Mouse (Mus musculus): ENCODE data around the gene Eps8l1. TPM values are rescaled to one million over a fixed set of nuclear protein-coding genes. Genes with fewer than 3 reads are reported as not detected.

Eps8l1 gene
- polyA plus RNA-seq, 1 experiment from 2014 or later = 4.0 TPM

DNA sequence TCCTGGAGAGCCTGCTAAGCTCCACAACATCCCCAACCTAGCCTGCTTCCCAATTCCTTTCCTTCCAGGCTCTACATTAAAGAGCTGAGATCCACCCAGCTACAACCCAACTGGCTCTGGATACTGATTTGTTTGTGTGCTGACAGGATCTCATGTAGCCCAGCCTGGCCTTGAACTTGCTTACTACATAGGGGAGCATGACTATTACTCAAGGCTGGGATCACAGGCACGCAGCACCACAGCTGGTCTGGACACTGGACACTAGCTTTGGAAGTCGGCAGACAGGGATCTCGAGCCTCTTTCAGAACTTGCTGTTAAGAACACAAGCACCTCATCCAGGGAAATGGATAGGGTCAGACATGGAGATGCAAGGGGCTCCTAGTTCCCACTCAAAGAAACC is 36.0 kb downstream of the Eps8l1 start:
- Histone ChIP-seq H3K4me3 (ENCODE audit: low read length) (no peak overlapping the region), H3K27ac (ENCODE audit: low read length) (no peak overlapping the region), H3K27me3 (replicated peaks; ENCODE audit: control insufficient read depth, insufficient read depth, low read length) (no peaks in the 10 kb centered on the region), H3K9me3 (ENCODE audit: control insufficient read depth, low read length) (no peaks in the 10 kb centered on the region), H3K36me3 (ENCODE audit: control insufficient read depth, insufficient read depth, low read length) (no peaks in the 10 kb centered on the region), H3K9ac (ENCODE audit: low read depth, low read length) (no peak overlapping the region), H3K4me1 (ENCODE audit: control insufficient read depth, insufficient read depth, low read length) (peaks cover 42% of the 10 kb centered on the region), H3K4me2 (ENCODE audit: low read depth, low read length) (no peak overlapping the region)
- no peak for ATAC-seq
- WGBS = 94% methylated on average over 3 of the region's 3 CpGs

- no peaks in the 10 kb centered on the region for H3K27me3 ChIP-seq (replicated peaks; ENCODE audit: control insufficient read depth, insufficient read depth, low read length)
- H3K4me1 ChIP-seq (ENCODE audit: control insufficient read depth, insufficient read depth, low read length) = peaks cover 44% of the 10 kb centered on the region
- no peak for ATAC-seq
- peak overlapping the region; percentile 32 for H3K4me2 ChIP-seq (ENCODE audit: low read depth, low read length)
- H3K9me3 ChIP-seq (ENCODE audit: control insufficient read depth, low read length) = no peaks in the 10 kb centered on the region
- H3K27ac ChIP-seq (ENCODE audit: low read length) = 0 out of 2 replicates have a peak overlapping the region, but pooled peaks have one; percentile 43
- WGBS = 96% methylated on average over 9 of the region's 9 CpGs
- no peak overlapping the region for H3K4me3 ChIP-seq (ENCODE audit: low read length)
- H3K36me3 ChIP-seq (ENCODE audit: control insufficient read depth, insufficient read depth, low read length) = no peaks in the 10 kb centered on the region
- H3K9ac ChIP-seq (ENCODE audit: low read depth, low read length) = no peak overlapping the region
Measured at GRCm38 (mm10) chr7:4497271-4497903, 36.9 kb downstream of the Eps8l1 start.

- WGBS = 22% methylated on average over 9 of the region's 9 CpGs
- peak; percentile 11 for ATAC-seq
- Histone ChIP-seq H3K36me3 (ENCODE audit: control insufficient read depth, insufficient read depth, low read length) (no peaks in the 10 kb centered on the region), H3K27ac (ENCODE audit: low read length) (peak overlapping the region; percentile 43), H3K9ac (ENCODE audit: low read depth, low read length) (peak overlapping the region; percentile 52), H3K4me3 (ENCODE audit: low read length) (peak overlapping the region; percentile 13; the same call in 1 of the 2 replicates), H3K4me1 (ENCODE audit: control insufficient read depth, insufficient read depth, low read length) (peaks cover 36% of the 10 kb centered on the region), H3K4me2 (ENCODE audit: low read depth, low read length) (peak overlapping the region; percentile 32), H3K9me3 (ENCODE audit: control insufficient read depth, low read length) (no peaks in the 10 kb centered on the region), H3K27me3 (replicated peaks; ENCODE audit: control insufficient read depth, insufficient read depth, low read length) (no peaks in the 10 kb centered on the region)
Measured at GRCm38 (mm10) chr7:4498251-4498650, 37.8 kb downstream of the Eps8l1 start.

GRCm38 (mm10) chr7:4499034-4499433 is 38.6 kb downstream of the Eps8l1 start:
- H3K4me3 ChIP-seq (ENCODE audit: low read length) = peak overlapping the region; percentile 87
- peak overlapping the region; percentile 35 for H3K27ac ChIP-seq (ENCODE audit: low read length)
- no peaks in the 10 kb centered on the region for H3K36me3 ChIP-seq (ENCODE audit: control insufficient read depth, insufficient read depth, low read length)
- no peaks in the 10 kb centered on the region for H3K27me3 ChIP-seq (replicated peaks; ENCODE audit: control insufficient read depth, insufficient read depth, low read length)
- WGBS = 87% methylated on average over 4 of the region's 4 CpGs
- no peaks in the 10 kb centered on the region for H3K9me3 ChIP-seq (ENCODE audit: control insufficient read depth, low read length)
- ATAC-seq = no peak
- peak overlapping the region; percentile 83 for H3K9ac ChIP-seq (ENCODE audit: low read depth, low read length)
- H3K4me1 ChIP-seq (ENCODE audit: control insufficient read depth, insufficient read depth, low read length) = peaks cover 35% of the 10 kb centered on the region
- peak overlapping the region; percentile 76 for H3K4me2 ChIP-seq (ENCODE audit: low read depth, low read length)

- Histone ChIP-seq H3K4me2 (ENCODE audit: low read depth, low read length) (peak overlapping the region; percentile 76), H3K27ac (ENCODE audit: low read length) (peak overlapping the region; percentile 97), H3K27me3 (replicated peaks; ENCODE audit: control insufficient read depth, insufficient read depth, low read length) (no peaks in the 10 kb centered on the region), H3K36me3 (ENCODE audit: control insufficient read depth, insufficient read depth, low read length) (no peaks in the 10 kb centered on the region), H3K9ac (ENCODE audit: low read depth, low read length) (peak overlapping the region; percentile 83), H3K4me3 (ENCODE audit: low read length) (peak overlapping the region; percentile 87), H3K9me3 (ENCODE audit: control insufficient read depth, low read length) (no peaks in the 10 kb centered on the region), H3K4me1 (ENCODE audit: control insufficient read depth, insufficient read depth, low read length) (peaks cover 35% of the 10 kb centered on the region)
- under 1% methylated on average over 51 of the region's 52 CpGs for WGBS
- ATAC-seq = peak; percentile 32
Measured at GRCm38 (mm10) chr7:4500892-4501471, 40.5 kb downstream of the Eps8l1 start.

- no peaks in the 10 kb centered on the region for H3K36me3 ChIP-seq (ENCODE audit: control insufficient read depth, insufficient read depth, low read length)
- peak; percentile 93 for ATAC-seq
- under 1% methylated on average over 62 of the region's 62 CpGs for WGBS
- peaks cover 35% of the 10 kb centered on the region for H3K4me1 ChIP-seq (ENCODE audit: control insufficient read depth, insufficient read depth, low read length)
- H3K4me3 ChIP-seq (ENCODE audit: low read length) = peak within 1 kb of the TSS; percentile 87
- H3K9ac ChIP-seq (ENCODE audit: low read depth, low read length) = peak within 1 kb of the TSS; percentile 83
- peak within 1 kb of the TSS; percentile 76 for H3K4me2 ChIP-seq (ENCODE audit: low read depth, low read length)
- no peaks in the 10 kb centered on the region for H3K27me3 ChIP-seq (replicated peaks; ENCODE audit: control insufficient read depth, insufficient read depth, low read length)
- H3K9me3 ChIP-seq (ENCODE audit: control insufficient read depth, low read length) = no peaks in the 10 kb centered on the region
- peak within 1 kb of the TSS; percentile 97 for H3K27ac ChIP-seq (ENCODE audit: low read length)
Measured at GRCm38 (mm10) chr7:4501558-4502397, 41.3 kb downstream of the Eps8l1 start, which contains the start of gene Ppp1r12c. TSS of gene Ppp1r12c (minus strand) at chr7:4501680.

DNA sequence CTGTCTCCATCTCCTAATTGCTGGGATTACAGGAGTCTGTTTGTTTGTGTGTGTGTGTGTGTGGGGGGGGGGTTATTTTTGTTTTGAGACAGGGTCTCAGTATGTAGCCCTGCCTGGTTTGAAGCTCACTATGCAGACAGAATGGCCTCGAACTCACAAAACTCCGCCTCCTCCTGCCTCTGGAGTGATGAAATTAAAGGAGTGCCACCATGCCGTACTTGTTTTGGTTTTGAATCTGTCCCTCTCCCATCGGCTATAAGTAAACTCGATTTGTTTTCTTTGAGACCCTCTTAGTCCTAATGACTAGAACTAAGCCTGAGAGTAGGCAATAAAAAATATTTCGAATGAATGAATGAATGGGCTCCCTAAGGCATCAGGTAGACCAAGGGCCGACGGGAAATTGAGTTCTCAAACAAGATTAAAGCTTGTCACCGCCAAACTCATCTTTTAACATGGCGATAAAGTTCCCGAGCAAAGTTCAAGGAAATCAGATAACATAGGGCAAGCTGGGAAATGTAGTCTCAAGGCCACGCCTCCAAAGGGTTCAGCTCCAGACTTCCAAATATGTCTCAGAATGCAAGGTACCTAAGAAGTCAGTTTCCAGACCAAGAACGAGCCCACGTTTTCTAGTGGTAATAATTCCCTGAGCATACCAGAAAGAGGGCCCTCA is 42.1 kb downstream of the Eps8l1 start:
- H3K36me3 ChIP-seq (ENCODE audit: control insufficient read depth, insufficient read depth, low read length) = no peaks in the 10 kb centered on the region
- peak overlapping the region; percentile 83; the same call in 1 of the 2 replicates for H3K9ac ChIP-seq (ENCODE audit: low read depth, low read length)
- H3K9me3 ChIP-seq (ENCODE audit: control insufficient read depth, low read length) = no peaks in the 10 kb centered on the region
- H3K4me3 ChIP-seq (ENCODE audit: low read length) = peak overlapping the region; percentile 87
- peak overlapping the region; percentile 59 for H3K4me2 ChIP-seq (ENCODE audit: low read depth, low read length)
- 0 out of 2 replicates have a peak overlapping the region, but pooled peaks have one; percentile 18 for H3K27ac ChIP-seq (ENCODE audit: low read length)
- no peaks in the 10 kb centered on the region for H3K27me3 ChIP-seq (replicated peaks; ENCODE audit: control insufficient read depth, insufficient read depth, low read length)
- WGBS = 8% methylated on average over 14 of the region's 14 CpGs
- peak; percentile 12 for ATAC-seq
- H3K4me1 ChIP-seq (ENCODE audit: control insufficient read depth, insufficient read depth, low read length) = peaks cover 35% of the 10 kb centered on the region

DNA sequence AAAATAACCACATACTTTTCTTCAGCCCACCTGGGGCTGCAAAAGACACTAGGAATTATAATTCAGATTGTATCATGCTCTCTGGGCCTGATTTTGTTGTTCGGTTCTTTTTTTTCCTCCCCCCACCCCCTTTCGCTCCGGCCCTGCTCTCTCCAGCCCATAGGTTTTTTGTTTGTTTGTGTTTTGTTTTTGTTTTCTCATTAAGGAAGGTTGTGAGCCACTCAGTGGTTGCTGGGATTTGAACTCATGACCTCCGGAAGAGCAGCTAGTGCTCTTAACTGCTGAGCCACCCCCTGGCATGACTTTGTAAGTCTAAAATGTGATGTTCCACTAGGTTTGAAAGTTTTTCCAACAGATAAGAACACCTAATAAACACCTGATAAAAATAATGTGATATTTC is 42.6 kb downstream of the Eps8l1 start:
- Histone ChIP-seq H3K4me2 (ENCODE audit: low read depth, low read length) (no peak overlapping the region), H3K4me1 (ENCODE audit: control insufficient read depth, insufficient read depth, low read length) (peaks cover 30% of the 10 kb centered on the region), H3K4me3 (ENCODE audit: low read length) (no peak overlapping the region), H3K9me3 (ENCODE audit: control insufficient read depth, low read length) (no peaks in the 10 kb centered on the region), H3K27me3 (replicated peaks; ENCODE audit: control insufficient read depth, insufficient read depth, low read length) (no peaks in the 10 kb centered on the region), H3K27ac (ENCODE audit: low read length) (no peak overlapping the region), H3K9ac (ENCODE audit: low read depth, low read length) (no peak overlapping the region), H3K36me3 (ENCODE audit: control insufficient read depth, insufficient read depth, low read length) (no peaks in the 10 kb centered on the region)
- ATAC-seq = no peak
- 78% methylated on average over 4 of the region's 4 CpGs for WGBS

GRCm38 (mm10) chr7:4503858-4504257 is 43.4 kb downstream of the Eps8l1 start:
- H3K27me3 ChIP-seq (replicated peaks; ENCODE audit: control insufficient read depth, insufficient read depth, low read length) = no peaks in the 10 kb centered on the region
- ATAC-seq = no peak
- WGBS = 82% methylated on average over 5 of the region's 5 CpGs

More at GRCm38 (mm10) chr7:4503858-4504257, 43.4 kb downstream of the Eps8l1 start:
- no peaks in the 10 kb centered on the region for H3K9me3 ChIP-seq (ENCODE audit: control insufficient read depth, low read length)
- H3K4me2 ChIP-seq (ENCODE audit: low read depth, low read length) = no peak overlapping the region
- no peak overlapping the region for H3K9ac ChIP-seq (ENCODE audit: low read depth, low read length)
- peaks cover 22% of the 10 kb centered on the region for H3K4me1 ChIP-seq (ENCODE audit: control insufficient read depth, insufficient read depth, low read length)
- H3K27ac ChIP-seq (ENCODE audit: low read length) = no peak overlapping the region
- no peaks in the 10 kb centered on the region for H3K36me3 ChIP-seq (ENCODE audit: control insufficient read depth, insufficient read depth, low read length)
- no peak overlapping the region for H3K4me3 ChIP-seq (ENCODE audit: low read length)

Data from intestine, embryonic 16.5 days (tissue).